Comparison of ENCODE assay signal across 7 mouse cellular contexts in the genomic region with DNA sequence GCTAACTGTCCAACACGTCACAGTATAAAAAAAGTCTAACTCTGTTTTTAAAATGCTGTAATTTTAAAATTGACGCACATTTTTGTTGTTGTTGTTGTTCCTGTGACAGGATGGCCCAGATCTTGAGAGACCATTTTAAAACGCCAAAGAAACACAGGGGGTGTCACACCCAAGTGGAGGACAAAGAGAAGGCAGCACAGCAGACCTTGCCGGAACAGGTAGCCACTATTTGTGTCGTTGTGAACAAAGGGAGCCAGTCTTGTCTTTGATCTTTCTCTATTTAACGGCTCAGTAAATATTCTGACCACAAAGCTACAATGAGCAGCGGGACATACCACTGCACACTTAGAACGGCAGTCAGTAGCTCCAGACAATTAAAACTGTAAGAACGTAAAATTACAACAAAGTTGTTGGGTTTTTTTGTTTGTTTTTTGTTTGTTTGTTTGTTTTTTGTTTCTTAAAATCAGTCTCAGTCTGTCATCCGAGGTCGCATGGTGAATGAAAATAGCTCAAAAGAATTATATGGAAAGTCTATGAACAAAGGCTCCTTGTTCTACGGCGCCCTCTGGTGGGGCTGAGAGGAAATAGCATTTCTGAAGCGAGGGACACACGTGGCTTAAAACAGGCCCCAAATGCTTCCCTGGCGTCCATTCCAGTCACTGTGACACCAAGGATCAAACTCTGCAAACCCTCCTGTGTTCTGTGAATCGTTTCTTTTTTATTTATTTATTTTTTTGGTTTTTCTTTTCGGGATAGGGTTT. TPM values are rescaled to one million over a fixed set of nuclear protein-coding genes. Genes with fewer than 3 reads are reported as not detected.
DNase-seq lines count a peak whose midpoint lies in the region; ATAC-seq lines count a peak whose summit lies in the region.

No protein-coding gene starts in this region.

- no peaks in the 10 kb centered on the region for H3K27me3 ChIP-seq in embryonic facial prominence, embryonic 11.5 days (ENCODE audit: control insufficient read depth, insufficient read depth, low read length)
- H3K27me3 ChIP-seq in limb, embryonic 11.5 days (ENCODE audit: control insufficient read depth, insufficient read depth, low read length) = no peaks in the 10 kb centered on the region
- no peaks in the 10 kb centered on the region for H3K27me3 ChIP-seq in midbrain, embryonic 14.5 days (ENCODE audit: control insufficient read depth, insufficient read depth, low read length)

- peak overlapping the region; percentile 14 for H3K4me3 ChIP-seq in embryonic facial prominence, embryonic 11.5 days (ENCODE audit: low read depth, low read length)
- peak overlapping the region; percentile 22 for H3K4me3 ChIP-seq in limb, embryonic 11.5 days (ENCODE audit: low read depth, low read length)
- peak overlapping the region; percentile 32 for H3K4me3 ChIP-seq in midbrain, embryonic 14.5 days (replicated peaks; ENCODE audit: low read depth, low read length)

- 2% methylated on average over 18 of the region's 18 CpGs for WGBS in embryonic facial prominence, embryonic 11.5 days
- 4% methylated on average over 18 of the region's 18 CpGs for WGBS in limb, embryonic 11.5 days
- WGBS in midbrain, embryonic 14.5 days = under 1% methylated on average over 18 of the region's 18 CpGs

- H3K4me2 ChIP-seq in embryonic facial prominence, embryonic 11.5 days (ENCODE audit: low read depth, low read length) = peak overlapping the region; percentile 31
- peak overlapping the region; percentile 49 for H3K4me2 ChIP-seq in limb, embryonic 11.5 days (ENCODE audit: low read depth, severe bottlenecking)
- peak overlapping the region; percentile 65 for H3K4me2 ChIP-seq in midbrain, embryonic 14.5 days (ENCODE audit: low read length)

- no peaks in the 10 kb centered on the region for H3K9me3 ChIP-seq in embryonic facial prominence, embryonic 11.5 days (replicated peaks; ENCODE audit: control insufficient read depth, low read length)
- no peaks in the 10 kb centered on the region for H3K9me3 ChIP-seq in limb, embryonic 11.5 days (ENCODE audit: control insufficient read depth, low read length)
- no peaks in the 10 kb centered on the region for H3K9me3 ChIP-seq in midbrain, embryonic 14.5 days (ENCODE audit: control insufficient read depth, low read length)

- peak overlapping the region; percentile 64 for H3K9ac ChIP-seq in embryonic facial prominence, embryonic 11.5 days (replicated peaks; ENCODE audit: low read length)
- peak overlapping the region; percentile 62 for H3K9ac ChIP-seq in limb, embryonic 11.5 days (ENCODE audit: low read length)
- H3K9ac ChIP-seq in midbrain, embryonic 14.5 days (replicated peaks; ENCODE audit: low read length) = peak overlapping the region; percentile 60

- H3K4me1 ChIP-seq in embryonic facial prominence, embryonic 11.5 days (ENCODE audit: control insufficient read depth, insufficient read depth, low read length) = peaks cover 12% of the 10 kb centered on the region
- H3K4me1 ChIP-seq in limb, embryonic 11.5 days (ENCODE audit: control insufficient read depth, insufficient read depth, low read length) = peaks cover 25% of the 10 kb centered on the region
- H3K4me1 ChIP-seq in midbrain, embryonic 14.5 days (ENCODE audit: control insufficient read depth, insufficient read depth, low read length) = peaks cover 56% of the 10 kb centered on the region

- no peak for ATAC-seq in embryonic facial prominence, embryonic 11.5 days (replicated peaks; ENCODE audit: insufficient number of reproducible peaks, low FRiP score, low TSS enrichment, low read depth)
- ATAC-seq in limb, embryonic 11.5 days (ENCODE audit: insufficient number of reproducible peaks, low FRiP score, low TSS enrichment, low read depth) = 0 out of 2 replicates have a peak, but pooled peaks have one; percentile 32
- ATAC-seq in midbrain, embryonic 14.5 days (ENCODE audit: low FRiP score, low TSS enrichment) = no peak

- peak; percentile 86 for DNase-seq in adrenal gland, postnatal 10 days
- peak; percentile 89 for DNase-seq in embryonic facial prominence, embryonic 11.5 days (ENCODE audit: low spot score)
- peak; percentile 93 for DNase-seq in heart, adult 11 months
- DNase-seq in kidney, adult 18-20 months = peak; percentile 76
- peak; percentile 87 for DNase-seq in limb, embryonic 11.5 days (ENCODE audit: low spot score)
- peak; percentile 91 for DNase-seq in midbrain, embryonic 14.5 days
- peak; percentile 49 to 71 for DNase-seq in spleen, adult 18-20 months

- H3K36me3 ChIP-seq in embryonic facial prominence, embryonic 11.5 days (replicated peaks; ENCODE audit: control insufficient read depth, insufficient read depth, low read depth, low read length) = no peaks in the 10 kb centered on the region
- H3K36me3 ChIP-seq in limb, embryonic 11.5 days (ENCODE audit: control insufficient read depth, insufficient read depth, low read length) = no peaks in the 10 kb centered on the region
- no peaks in the 10 kb centered on the region for H3K36me3 ChIP-seq in midbrain, embryonic 14.5 days (ENCODE audit: control insufficient read depth, insufficient read depth, low read length)

- H3K27ac ChIP-seq in embryonic facial prominence, embryonic 11.5 days (replicated peaks; ENCODE audit: low read depth, low read length) = peak overlapping the region; percentile 63
- H3K27ac ChIP-seq in limb, embryonic 11.5 days (replicated peaks; ENCODE audit: low read depth, low read length) = peak overlapping the region; percentile 91
- H3K27ac ChIP-seq in midbrain, embryonic 14.5 days (replicated peaks; ENCODE audit: low read depth, low read length) = peak overlapping the region; percentile 98

RNA-seq across cellular contexts. Expression of a gene that starts 16.7 kb away (rescaled TPM):
- total RNA-seq in adrenal gland, postnatal 10 days (2021) = under 1 TPM in 1 of 2 experiments, not detected in 1; 0.18 TPM
- 0.74 and 1.2 TPM in 2 replicates for polyA plus RNA-seq in embryonic facial prominence, embryonic 11.5 days (2014; fragmentation: Nextera tagmentation; extraction: Ambion mirVana)
- 1.2 and 2.1 TPM in 2 replicates for polyA plus RNA-seq in limb, embryonic 11.5 days (2014; fragmentation: Nextera tagmentation; extraction: Ambion mirVana)
- polyA plus RNA-seq in midbrain, embryonic 14.5 days (2014; fragmentation: Nextera tagmentation; extraction: Ambion mirVana) = 0.39 and 0.82 TPM in 2 replicates

RNA-seq across cellular contexts. Expression of a gene that starts 35.2 kb away (rescaled TPM):
- under 1 TPM; 0.24 to 0.45 TPM for total RNA-seq in adrenal gland, postnatal 10 days (2021)
- 0.31 and 0.49 TPM in 2 replicates for polyA plus RNA-seq in embryonic facial prominence, embryonic 11.5 days (2014; fragmentation: Nextera tagmentation; extraction: Ambion mirVana)
- polyA plus RNA-seq in limb, embryonic 11.5 days (2014; fragmentation: Nextera tagmentation; extraction: Ambion mirVana) = 0.20 and 0.45 TPM in 2 replicates
- 18.3 and 20.6 TPM in 2 replicates for polyA plus RNA-seq in midbrain, embryonic 14.5 days (2014; fragmentation: Nextera tagmentation; extraction: Ambion mirVana)

Comparison
In these comparisons a context has a peak if more than half of its experiments do, and no peak if none do; other contexts are left out.
1. RNA of a gene that starts 35.2 kb away (polyA plus RNA-seq): 18.3 to 20.6 TPM in midbrain, embryonic 14.5 days; 0.31 to 0.49 TPM in embryonic facial prominence, embryonic 11.5 days and 0.20 to 0.45 TPM in limb, embryonic 11.5 days; every median in the first group is over 10 times any median in the second.
2. Peak in every context shown above with its lines, with median percentiles within 50 percentile points of each other: DNase-seq, H3K27ac ChIP-seq, H3K4me2 ChIP-seq, H3K4me3 ChIP-seq and H3K9ac ChIP-seq.